Mouse (Mus musculus) left cerebral cortex, adult 9 months (tissue): ENCODE results near the gene Ccdc62.
A peak's percentile ranks its signal among the peaks of the same experiment; 100 is the strongest.

Source experiments
- DNase-seq, 2 experiments: peaks; one replicate each; pipeline ENCODE4 v3.0.0; 2022; ENCODE audit warnings: low spot score in 2 of 2

Gene Ccdc62

GRCm38 (mm10) chr5:123935931-123936330, 5.5 kb downstream of the Ccdc62 start:
- no peak for DNase-seq

- DNase-seq = no peak
These were observed 8.0 kb downstream of the Ccdc62 start for GRCm38 (mm10) chr5:123938479-123938878.

- DNase-seq = no peak
These were observed 16.1 kb downstream of the Ccdc62 start for GRCm38 (mm10) chr5:123946546-123946945.

- peak in 1 of 2 experiments; percentile 33 for DNase-seq
These were observed 16.7 kb downstream of the Ccdc62 start for GRCm38 (mm10) chr5:123947041-123947761.

- peak in 1 of 2 experiments; percentile 46 for DNase-seq
These were observed 22.0 kb downstream of the Ccdc62 start for GRCm38 (mm10) chr5:123952365-123953045.

- no peak for DNase-seq
These were observed 26.7 kb downstream of the Ccdc62 start for GRCm38 (mm10) chr5:123957213-123957612.

GRCm38 (mm10) chr5:123959018-123959417, 28.5 kb downstream of the Ccdc62 start:
- DNase-seq = no peak

GRCm38 (mm10) chr5:123960129-123960528, 29.6 kb downstream of the Ccdc62 start:
- DNase-seq = no peak

GRCm38 (mm10) chr5:123961046-123961445, 30.6 kb downstream of the Ccdc62 start:
- DNase-seq = no peak

GRCm38 (mm10) chr5:123964208-123964607, 33.7 kb downstream of the Ccdc62 start:
- no peak for DNase-seq

- no peak for DNase-seq
These were observed 36.3 kb downstream of the Ccdc62 start for GRCm38 (mm10) chr5:123966759-123967158.

GRCm38 (mm10) chr5:123968468-123968867, 38.0 kb downstream of the Ccdc62 start:
- DNase-seq = no peak

- DNase-seq = no peak
These were observed 38.7 kb downstream of the Ccdc62 start for GRCm38 (mm10) chr5:123969216-123969615.

GRCm38 (mm10) chr5:123970576-123970975, 40.1 kb downstream of the Ccdc62 start:
- DNase-seq = no peak

- no peak for DNase-seq
These were observed 42.0 kb downstream of the Ccdc62 start for GRCm38 (mm10) chr5:123972453-123972852.

GRCm38 (mm10) chr5:123973299-123974178, 43.1 kb downstream of the Ccdc62 start, which contains the start of gene Hip1r:
Gene Hip1r, plus strand, starts transcription at chr5:123973628.
- peak in 1 of 2 experiments; percentile 56 for DNase-seq

- DNase-seq = no peak
These were observed 43.7 kb downstream of the Ccdc62 start for GRCm38 (mm10) chr5:123974179-123974485.

- DNase-seq = no peak
These were observed 44.2 kb downstream of the Ccdc62 start for GRCm38 (mm10) chr5:123974616-123975111.

- no peak for DNase-seq
These were observed 45.2 kb downstream of the Ccdc62 start for GRCm38 (mm10) chr5:123975668-123976180.

GRCm38 (mm10) chr5:123977231-123977630, 46.8 kb downstream of the Ccdc62 start:
- no peak for DNase-seq

- DNase-seq = no peak
These were observed 47.7 kb downstream of the Ccdc62 start for GRCm38 (mm10) chr5:123978131-123978530.
